Mouse (Mus musculus) neural tube, embryonic 11.5 days (tissue): Measurements from ENCODE around the gene Sorcs2. TPM values are rescaled to one million over a fixed set of nuclear protein-coding genes. Genes with fewer than 3 reads are reported as not detected.

Source experiments
- ATAC-seq: fragments of 200-750 bp; cut with Nextera tagmentation; 2 replicates; pipeline ENCODE4 v1.8.0; 2017; ENCODE audit warnings: moderate number of reproducible peaks, mild to moderate bottlenecking, moderate TSS enrichment, moderate library complexity; ENCODE audit not compliant: insufficient read depth, low FRiP score, low TSS enrichment
- DNase-seq: peaks from one replicate; pipeline ENCODE4 v3.0.0-alpha.2; 2015; ENCODE audit warnings: low spot score
- H3K27ac ChIP-seq: fragments of 300-500 bp; sonication (generic); 2 replicates; pipeline ENCODE4 v1.5.1; 2014; ENCODE audit warnings: low read depth, mild to moderate bottlenecking, low read length
- H3K27me3 ChIP-seq: fragments of 300-500 bp; sonication (generic); 2 replicates; pipeline ENCODE4 v1.6.1; 2014; ENCODE audit warnings: mild to moderate bottlenecking, low read length, mixed read lengths; ENCODE audit not compliant: control insufficient read depth, insufficient read depth
- H3K36me3 ChIP-seq: fragments of 300-500 bp; sonication (generic); 2 replicates; pipeline ENCODE4 v1.6.1; 2014; ENCODE audit warnings: mild to moderate bottlenecking, low read length, moderate library complexity, mixed read lengths; ENCODE audit not compliant: control insufficient read depth, insufficient read depth
- H3K4me1 ChIP-seq: fragments of 300-500 bp; sonication (generic); 2 replicates; pipeline ENCODE4 v1.6.1; 2014; ENCODE audit warnings: low read length, mixed read lengths; ENCODE audit not compliant: control insufficient read depth, insufficient read depth
- H3K4me2 ChIP-seq: fragments of 300-500 bp; sonication (generic); 2 replicates; pipeline ENCODE4 v1.6.1; 2014; ENCODE audit warnings: low read depth, mild to moderate bottlenecking, moderate library complexity
- H3K4me3 ChIP-seq: fragments of 300-500 bp; sonication (generic); 2 replicates; pipeline ENCODE4 v1.5.1; 2014; ENCODE audit warnings: low read depth, low read length
- H3K9ac ChIP-seq: fragments of 300-500 bp; sonication (generic); 2 replicates; pipeline ENCODE4 v1.6.1; 2014; ENCODE audit warnings: mild to moderate bottlenecking, low read length
- H3K9me3 ChIP-seq: fragments of 300-500 bp; sonication (generic); 2 replicates; pipeline ENCODE4 v1.6.1; 2016; ENCODE audit warnings: low read length; ENCODE audit not compliant: control insufficient read depth
- WGBS: fragments of 180-500 bp; shearing (Covaris S2); extraction: QIAGEN DNeasy Blood & Tissue Kit; methylation state at CpG from one replicate; pipeline ENCODE4 v1.1.7; 2014; 5-methylcytosine and 5-hydroxymethylcytosine counted together
- polyA plus RNA-seq: library from polyadenylated mRNA; unstranded; fragments of >200 nt; fragmentation: Nextera tagmentation; extraction: Ambion mirVana; gene quantifications from 2 replicates; pipeline ENCODE4 v1.2.1, GENCODE M21; 2014

The Sorcs2 gene
- polyA plus RNA-seq, 1 experiment from 2014 or later: 9.1 TPM

- ATAC-seq (no peak), DNase-seq (no peak)
- no peak overlapping the region for H3K4me2 ChIP-seq
- H3K4me1 ChIP-seq: no peaks in the 10 kb centered on the region
- H3K4me3 ChIP-seq: no peak overlapping the region
- H3K9ac ChIP-seq: no peak overlapping the region
- H3K36me3 ChIP-seq: no peaks in the 10 kb centered on the region
- H3K9me3 ChIP-seq: no peaks in the 10 kb centered on the region
- no peak overlapping the region for H3K27ac ChIP-seq
- WGBS: 72% methylated on average over 7 of the region's 7 CpGs
- H3K27me3 ChIP-seq: no peaks in the 10 kb centered on the region
Observed at GRCm38 (mm10) chr5:36182326-36182725, 215.6 kb downstream of the Sorcs2 start.

- no peak overlapping the region for H3K27ac ChIP-seq
- WGBS: 82% methylated on average over 5 of the region's 5 CpGs
- H3K36me3 ChIP-seq: no peaks in the 10 kb centered on the region
- H3K4me2 ChIP-seq: no peak overlapping the region
- H3K4me3 ChIP-seq: no peak overlapping the region
- H3K9me3 ChIP-seq: no peaks in the 10 kb centered on the region
- no peak overlapping the region for H3K9ac ChIP-seq
- H3K27me3 ChIP-seq: no peaks in the 10 kb centered on the region
- ATAC-seq (no peak), DNase-seq (no peak)
- peaks cover 8% of the 10 kb centered on the region for H3K4me1 ChIP-seq
Observed at GRCm38 (mm10) chr5:36179708-36180107, 218.2 kb downstream of the Sorcs2 start.

GRCm38 (mm10) chr5:36178785-36179184 lies 219.2 kb downstream of the Sorcs2 start:
- no peak overlapping the region for H3K9ac ChIP-seq
- peaks cover 8% of the 10 kb centered on the region for H3K4me1 ChIP-seq
- no peak for DNase-seq
- H3K4me2 ChIP-seq: no peak overlapping the region
- H3K36me3 ChIP-seq: no peaks in the 10 kb centered on the region
- no peak overlapping the region for H3K27ac ChIP-seq
- H3K9me3 ChIP-seq: no peaks in the 10 kb centered on the region
- ATAC-seq: no peak
- WGBS: 84% methylated on average over 3 of the region's 3 CpGs
- H3K4me3 ChIP-seq: no peak overlapping the region
- no peaks in the 10 kb centered on the region for H3K27me3 ChIP-seq

GRCm38 (mm10) chr5:36178215-36178614 lies 219.7 kb downstream of the Sorcs2 start:
- Histone ChIP-seq H3K9me3 (no peaks in the 10 kb centered on the region), H3K27me3 (no peaks in the 10 kb centered on the region), H3K4me1 (peaks cover 8% of the 10 kb centered on the region), H3K4me3 (no peak overlapping the region), H3K9ac (no peak overlapping the region), H3K27ac (no peak overlapping the region), H3K4me2 (no peak overlapping the region), H3K36me3 (no peaks in the 10 kb centered on the region)
- ATAC-seq (no peak), DNase-seq (no peak)
- 61% methylated on average over 7 of the region's 7 CpGs for WGBS

- ATAC-seq: no peak
- H3K4me3 ChIP-seq: no peak overlapping the region
- H3K27ac ChIP-seq: no peak overlapping the region
Observed at GRCm38 (mm10) chr5:36176873-36177272, 221.1 kb downstream of the Sorcs2 start.

GRCm38 (mm10) chr5:36176409-36176808 lies 221.5 kb downstream of the Sorcs2 start:
- H3K9ac ChIP-seq: no peak overlapping the region
- 83% methylated on average over 11 of the region's 11 CpGs for WGBS
- no peak overlapping the region for H3K4me2 ChIP-seq
- H3K4me3 ChIP-seq: no peak overlapping the region
- no peaks in the 10 kb centered on the region for H3K9me3 ChIP-seq
- peaks cover 8% of the 10 kb centered on the region for H3K4me1 ChIP-seq
- no peak for DNase-seq
- no peaks in the 10 kb centered on the region for H3K27me3 ChIP-seq
- H3K36me3 ChIP-seq: no peaks in the 10 kb centered on the region
- no peak overlapping the region for H3K27ac ChIP-seq
- no peak for ATAC-seq

More at GRCm38 (mm10) chr5:36176873-36177272, 221.1 kb downstream of the Sorcs2 start:
- H3K27me3 ChIP-seq: no peaks in the 10 kb centered on the region
- peaks cover 8% of the 10 kb centered on the region for H3K4me1 ChIP-seq
- no peak overlapping the region for H3K4me2 ChIP-seq
- no peaks in the 10 kb centered on the region for H3K36me3 ChIP-seq
- 89% methylated on average over 4 of the region's 4 CpGs for WGBS
- no peak overlapping the region for H3K9ac ChIP-seq
- H3K9me3 ChIP-seq: no peaks in the 10 kb centered on the region
- no peak for DNase-seq

DNA sequence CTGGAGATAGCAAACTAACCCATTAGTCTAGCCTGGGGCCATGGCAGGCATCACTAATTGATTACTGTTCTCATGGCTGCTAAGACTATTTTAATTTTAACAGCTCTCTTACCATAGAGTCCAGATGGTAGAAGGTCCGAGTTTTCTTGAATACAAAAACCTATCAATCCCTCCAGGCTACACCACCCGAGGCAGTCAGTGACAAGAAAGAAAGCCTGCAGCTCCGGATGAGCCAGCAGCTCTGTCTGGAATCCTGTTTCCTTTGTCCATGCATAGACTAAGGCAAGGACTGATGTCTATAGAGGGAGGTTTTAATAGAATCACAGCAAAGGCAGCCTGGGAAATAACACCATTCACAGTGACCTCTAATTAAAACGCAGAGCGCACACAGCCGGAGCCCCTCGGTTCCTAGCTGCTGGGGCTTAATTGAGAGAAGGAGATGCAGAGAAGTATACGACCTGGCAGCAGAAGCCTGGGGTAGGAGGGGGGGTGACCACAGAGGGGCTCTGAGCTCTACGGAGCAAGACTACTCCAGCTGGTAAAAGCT lies 223.3 kb downstream of the Sorcs2 start:
- 27% methylated on average over 9 of the region's 9 CpGs for WGBS
- Histone ChIP-seq H3K27ac (peak overlapping the region; percentile 44), H3K27me3 (no peaks in the 10 kb centered on the region), H3K4me2 (no peak overlapping the region), H3K9me3 (no peaks in the 10 kb centered on the region), H3K9ac (no peak overlapping the region), H3K36me3 (no peaks in the 10 kb centered on the region), H3K4me3 (no peak overlapping the region), H3K4me1 (peaks cover 8% of the 10 kb centered on the region)
- DNase-seq (peak; percentile 68), ATAC-seq (peak; percentile 91)

- no peak overlapping the region for H3K27ac ChIP-seq
- H3K36me3 ChIP-seq: no peaks in the 10 kb centered on the region
- 63% methylated on average over 14 of the region's 14 CpGs for WGBS
Observed at GRCm38 (mm10) chr5:36168963-36169650, 228.8 kb downstream of the Sorcs2 start.

More at GRCm38 (mm10) chr5:36168963-36169650, 228.8 kb downstream of the Sorcs2 start:
- Histone ChIP-seq H3K4me2 (no peak overlapping the region), H3K9ac (no peak overlapping the region), H3K4me3 (no peak overlapping the region), H3K4me1 (no peaks in the 10 kb centered on the region; the same call in 1 of the 2 replicates), H3K9me3 (no peaks in the 10 kb centered on the region), H3K27me3 (no peaks in the 10 kb centered on the region)
- ATAC-seq (no peak), DNase-seq (no peak)
